Mouse (Mus musculus) thymus, postnatal 25 days (tissue): ENCODE measurements around the gene Socs1.

Experiments
- DNase-seq: peaks from one replicate; pipeline ENCODE4 v3.0.0; 2022

Gene Socs1

GRCm38 (mm10) chr16:10786782-10787547 lies 1.6 kb upstream of the Socs1 start:
- no peak for DNase-seq

DNA sequence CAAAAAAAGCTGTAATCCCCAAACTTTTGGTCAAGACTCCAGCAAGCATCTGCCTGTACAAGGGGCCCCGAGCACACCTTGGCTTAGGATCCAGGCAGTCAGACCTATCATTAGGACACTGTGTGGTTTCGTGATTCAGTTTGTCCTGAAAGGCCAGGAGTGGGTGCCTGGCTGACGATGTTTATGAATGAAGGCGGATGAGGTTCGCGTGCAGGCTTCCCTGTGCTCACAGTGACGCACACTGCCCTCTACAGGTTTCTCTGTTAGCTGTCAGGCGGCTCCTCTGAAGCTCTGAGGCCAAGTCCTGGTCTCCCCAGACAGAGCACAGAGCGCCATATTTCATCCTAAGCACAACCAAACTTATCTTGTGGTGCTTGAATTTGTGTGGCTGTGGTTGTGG lies 952 bp upstream of the Socs1 start:
- DNase-seq = peak; percentile 91

GRCm38 (mm10) chr16:10784793-10785370 lies 454 bp downstream of the Socs1 start:
- DNase-seq = peak; percentile 99

DNA sequence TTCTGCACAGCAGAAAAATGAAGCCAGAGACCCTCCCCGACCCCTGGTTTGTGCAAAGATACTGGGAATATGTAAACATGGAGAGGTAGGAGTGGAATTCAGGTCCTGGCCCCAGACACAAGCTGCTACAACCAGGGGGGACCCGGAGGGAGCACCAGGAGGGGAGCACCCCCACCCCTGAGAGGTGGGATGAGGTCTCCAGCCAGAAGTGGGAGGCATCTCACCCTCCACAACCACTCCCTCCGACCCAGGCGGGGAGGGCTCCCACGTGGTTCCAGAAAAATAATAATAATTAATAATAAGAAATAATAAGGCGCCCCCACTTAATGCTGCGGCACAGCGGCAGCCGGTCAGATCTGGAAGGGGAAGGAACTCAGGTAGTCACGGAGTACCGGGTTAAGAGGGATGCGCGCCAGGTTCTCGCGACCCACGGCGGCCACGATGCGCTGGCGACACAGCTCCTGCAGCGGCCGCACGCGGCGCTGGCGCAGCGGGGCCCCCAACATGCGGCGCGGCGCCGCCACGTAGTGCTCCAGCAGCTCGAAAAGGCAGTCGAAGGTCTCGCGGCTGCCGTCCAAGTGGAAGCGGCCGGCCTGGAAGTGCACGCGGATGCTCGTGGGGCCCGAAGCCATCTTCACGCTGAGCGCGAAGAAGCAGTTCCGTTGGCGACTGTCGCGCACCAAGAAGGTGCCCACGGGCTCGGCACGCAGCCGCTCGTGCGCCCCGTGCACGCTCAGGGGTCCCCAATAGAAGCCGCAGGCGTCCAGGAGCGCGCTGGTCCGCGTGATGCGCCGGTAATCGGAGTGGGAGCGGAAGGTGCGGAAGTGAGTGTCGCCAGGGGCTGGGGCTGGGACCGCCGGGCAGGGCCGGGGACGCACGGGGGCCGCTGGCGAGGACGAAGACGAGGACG lies 1.2 kb downstream of the Socs1 start:
- DNase-seq = peak; percentile 51

DNA sequence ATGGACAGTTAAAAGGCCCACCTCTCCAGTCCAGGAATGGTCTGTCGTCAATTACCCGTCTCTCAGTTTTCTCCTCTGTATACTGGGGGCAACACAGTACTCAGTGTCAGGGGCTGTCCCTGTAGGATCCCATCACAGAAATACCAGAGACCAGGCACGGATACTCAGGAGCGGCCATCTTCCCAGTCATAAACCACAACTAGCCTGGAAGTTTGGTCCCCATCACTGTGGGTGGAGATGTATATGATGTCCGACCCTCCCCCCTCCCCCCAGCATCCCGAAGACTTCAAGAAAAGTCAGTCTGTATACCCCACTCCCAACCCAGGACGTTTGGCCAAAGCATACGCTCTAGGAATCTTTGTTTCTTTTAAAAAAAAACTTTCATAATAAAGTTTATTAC lies 1.9 kb downstream of the Socs1 start:
- DNase-seq = no peak

GRCm38 (mm10) chr16:10783152-10783434 lies 2.2 kb downstream of the Socs1 start:
- peak; percentile 44 for DNase-seq

GRCm38 (mm10) chr16:10782377-10783151 lies 2.8 kb downstream of the Socs1 start:
- peak; percentile 44 for DNase-seq

DNA sequence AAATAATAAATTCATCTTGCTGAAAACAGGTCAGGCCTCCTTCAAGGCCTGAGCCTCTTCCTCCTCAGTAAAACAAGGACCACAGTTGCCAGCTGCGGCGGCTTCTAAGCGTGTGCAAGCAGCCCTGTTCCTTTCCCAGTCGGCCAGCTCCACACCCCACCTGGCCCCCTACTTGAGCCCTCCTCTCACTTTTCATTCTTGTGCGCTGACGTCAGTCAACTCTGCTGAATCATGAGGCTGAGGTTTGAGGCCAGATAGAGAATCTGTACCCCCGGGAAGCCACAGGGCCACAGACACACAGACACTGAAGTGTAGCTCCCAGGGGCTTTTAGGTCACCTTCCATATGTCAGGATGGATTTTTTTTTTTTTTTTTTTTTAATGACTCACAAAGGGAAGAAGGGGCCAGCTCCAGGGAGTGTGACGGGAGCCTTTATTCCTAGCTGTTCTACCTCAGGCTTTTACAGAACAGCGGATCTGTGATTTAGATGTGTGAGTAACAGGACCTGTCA lies 3.4 kb downstream of the Socs1 start:
- peak; percentile 66 for DNase-seq

DNA sequence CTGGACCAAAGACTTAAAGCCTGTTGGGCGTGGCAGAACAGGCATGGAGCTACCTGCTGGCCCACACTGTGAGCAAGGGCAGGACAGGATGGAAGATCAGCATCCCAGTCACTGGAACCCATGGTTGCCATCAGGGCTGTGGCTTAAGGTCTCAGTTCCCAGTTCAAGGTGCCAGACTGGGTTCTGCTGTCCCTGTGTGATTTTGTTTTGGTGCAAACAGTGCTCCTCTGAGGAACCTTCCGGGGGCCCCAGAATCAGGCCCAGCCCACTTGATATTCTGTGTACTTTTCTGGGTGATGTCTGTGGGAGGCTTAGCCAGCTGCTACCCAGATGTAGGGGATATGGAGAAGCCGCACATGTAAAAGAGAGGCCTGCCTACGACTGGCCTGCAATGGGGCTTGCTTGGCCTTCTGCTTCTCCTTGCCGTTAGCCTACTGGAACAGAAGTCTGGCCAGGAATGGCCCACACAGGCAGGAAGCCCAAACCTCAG lies 4.7 kb downstream of the Socs1 start:
- peak; percentile 27 for DNase-seq

GRCm38 (mm10) chr16:10777579-10778160 lies 7.7 kb downstream of the Socs1 start:
- DNase-seq = no peak

DNA sequence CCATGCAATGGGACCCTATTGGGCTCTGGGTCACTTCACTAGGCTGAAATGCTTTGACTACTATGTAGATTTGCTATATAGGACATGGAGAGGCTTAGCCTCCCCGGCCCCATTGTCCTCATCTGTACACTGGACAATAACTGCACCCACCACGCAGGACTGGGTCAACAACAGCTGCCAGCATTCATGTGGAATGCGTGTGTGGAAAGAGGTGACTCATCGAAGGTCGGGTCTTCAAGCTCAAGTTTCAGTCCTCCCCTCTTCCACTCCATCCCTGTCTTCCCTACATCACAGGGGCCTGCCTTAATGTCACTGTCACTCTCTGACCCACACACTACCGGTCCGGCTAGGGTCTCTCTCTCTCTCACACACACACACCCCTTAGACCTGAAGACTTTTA lies 9.0 kb downstream of the Socs1 start:
- DNase-seq = no peak

DNA sequence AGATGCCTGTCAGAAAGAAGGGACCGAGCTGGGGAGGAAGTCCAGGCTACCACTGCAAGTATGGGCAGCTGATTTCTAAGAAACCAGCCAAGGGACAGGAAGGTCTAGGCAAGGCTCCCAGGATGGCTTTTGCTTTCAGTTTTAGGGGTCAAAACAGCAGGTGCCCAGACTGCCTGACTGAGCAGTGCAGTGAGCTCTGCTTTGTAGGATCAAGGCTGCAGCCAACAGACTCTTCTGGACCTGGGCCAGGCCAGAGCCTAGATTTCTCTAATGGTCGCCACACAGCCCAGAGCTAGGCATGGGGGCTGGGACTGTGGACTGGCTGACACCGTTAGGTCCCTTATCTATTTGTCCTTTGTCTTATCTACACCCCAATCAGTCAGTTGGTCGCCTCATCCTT lies 10.6 kb downstream of the Socs1 start:
- peak; percentile 22 for DNase-seq

DNA sequence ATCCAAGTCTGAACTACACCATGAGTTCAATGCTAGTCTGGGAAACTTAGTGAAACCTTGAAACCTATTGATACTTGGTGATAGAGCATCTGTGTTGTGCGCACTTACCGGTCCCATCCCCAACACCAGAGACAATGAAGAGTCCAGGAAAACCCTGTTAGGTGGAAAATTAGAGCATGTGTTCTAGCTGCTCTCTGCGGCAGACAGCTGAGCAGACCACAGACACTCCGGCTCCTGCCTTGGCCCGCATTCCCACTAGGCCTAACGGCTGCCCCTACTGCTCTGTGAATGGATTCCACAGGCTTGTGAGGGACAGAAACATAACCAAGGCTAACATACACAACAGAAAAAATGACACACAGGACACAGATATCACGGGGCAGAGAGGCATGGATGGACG lies 11.8 kb downstream of the Socs1 start:
- DNase-seq = no peak

GRCm38 (mm10) chr16:10771769-10772510 lies 13.4 kb downstream of the Socs1 start:
- peak; percentile 80 for DNase-seq

- peak; percentile 45 for DNase-seq
These were observed 14.6 kb downstream of the Socs1 start for GRCm38 (mm10) chr16:10770531-10771325.

GRCm38 (mm10) chr16:10769661-10770060 lies 15.7 kb downstream of the Socs1 start:
- peak; percentile 78 for DNase-seq

DNA sequence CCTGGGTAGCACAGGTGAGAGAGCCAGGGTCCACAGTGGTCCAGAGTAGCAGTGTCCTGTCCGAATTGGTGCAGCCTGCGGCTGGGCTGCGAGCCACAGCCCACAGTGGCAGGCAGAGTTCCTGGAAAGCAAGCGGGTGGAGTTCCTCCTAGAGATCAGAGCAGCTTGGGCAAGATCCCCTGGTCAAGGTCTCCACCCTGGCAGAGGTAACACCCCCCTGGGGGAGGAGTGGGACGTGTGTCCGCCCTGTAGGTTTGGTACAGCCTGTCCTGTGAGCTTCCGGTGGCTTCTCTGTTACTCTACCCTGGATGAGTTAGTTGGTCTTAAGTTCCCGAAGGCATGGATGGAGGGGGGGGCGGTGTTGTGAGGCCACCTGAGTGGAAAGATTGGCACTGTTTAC lies 16.5 kb downstream of the Socs1 start:
- peak; percentile 36 for DNase-seq

GRCm38 (mm10) chr16:10767158-10767557 lies 18.2 kb downstream of the Socs1 start:
- DNase-seq = peak; percentile 87

GRCm38 (mm10) chr16:10764323-10764722 lies 21.0 kb downstream of the Socs1 start:
- no peak for DNase-seq

GRCm38 (mm10) chr16:10763540-10764264 lies 21.6 kb downstream of the Socs1 start:
- no peak for DNase-seq
